ENCODE assay signal across 18 mouse cellular contexts in the genomic region with DNA sequence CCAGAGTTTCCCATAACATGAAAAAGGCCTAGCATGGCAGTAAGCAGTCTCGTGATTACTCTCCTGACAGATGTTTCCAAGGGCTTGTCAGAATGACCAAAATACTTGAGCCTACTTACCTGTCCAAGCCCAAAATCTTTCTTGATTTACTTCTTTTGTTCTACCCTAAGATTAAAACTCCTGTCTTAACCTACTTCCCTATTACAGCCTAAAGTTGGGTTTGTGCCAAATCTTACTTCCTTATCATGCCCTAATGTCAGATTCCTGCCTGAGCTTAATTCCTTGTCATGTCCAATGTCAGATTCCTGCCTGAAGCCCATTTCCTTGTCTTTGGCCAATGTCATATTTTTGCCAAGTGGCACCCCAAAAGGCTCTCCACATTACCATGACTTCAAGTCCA.
"Had no signal": no experiment of that assay in that cellular context is flagged by ENCODE, and none has a peak within 500 bp of the region (broad histone marks: within the 10 kb centered on the region; RNA-seq: fewer than 3 reads in every experiment).

No protein-coding gene starts in this region.

- H3K9me3 ChIP-seq: kidney, embryonic 15.5 days; liver, embryonic 13.5 days; midbrain, embryonic 12.5 days; midbrain, embryonic 15.5 days; neural tube, embryonic 12.5 days had no signal

- H3K9ac ChIP-seq: kidney, embryonic 15.5 days; liver, embryonic 13.5 days; midbrain, embryonic 12.5 days; midbrain, embryonic 15.5 days; neural tube, embryonic 12.5 days; neural tube, embryonic 15.5 days had no signal

- ATAC-seq: midbrain, embryonic 15.5 days had no signal

- H3K36me3 ChIP-seq: kidney, embryonic 15.5 days; liver, embryonic 13.5 days; midbrain, embryonic 12.5 days; midbrain, embryonic 15.5 days; neural tube, embryonic 12.5 days; neural tube, embryonic 15.5 days had no signal

- H3K27me3 ChIP-seq: kidney, embryonic 15.5 days; liver, embryonic 13.5 days; midbrain, embryonic 12.5 days; midbrain, embryonic 15.5 days; neural tube, embryonic 12.5 days; neural tube, embryonic 15.5 days had no signal

- H3K4me3 ChIP-seq: kidney, embryonic 15.5 days; left cerebral cortex, adult 2 months; liver, embryonic 13.5 days; midbrain, embryonic 12.5 days; midbrain, embryonic 15.5 days; neural tube, embryonic 12.5 days; neural tube, embryonic 15.5 days had no signal

- H3K4me1 ChIP-seq: kidney, embryonic 15.5 days; liver, embryonic 13.5 days; midbrain, embryonic 12.5 days; midbrain, embryonic 15.5 days; neural tube, embryonic 12.5 days; neural tube, embryonic 15.5 days had no signal

- H3K27ac ChIP-seq: kidney, embryonic 15.5 days; left cerebral cortex, adult 2 months; liver, embryonic 13.5 days; midbrain, embryonic 12.5 days; midbrain, embryonic 15.5 days; neural tube, embryonic 12.5 days; neural tube, embryonic 15.5 days had no signal

- DNase-seq: kidney, adult 8-10 months; kidney, postnatal 10 days; kidney, postnatal 36 days; layer of hippocampus, postnatal 36 days; liver, embryonic 13.5 days; lung, adult 2 months; retina, postnatal 1 day; right cerebral cortex, postnatal 25 days; spleen, adult 18-20 months; thymus, adult 2 months; thymus, postnatal 14 days; thymus, postnatal 4 days had no signal

- H3K4me2 ChIP-seq: kidney, embryonic 15.5 days; liver, embryonic 13.5 days; midbrain, embryonic 12.5 days; midbrain, embryonic 15.5 days; neural tube, embryonic 12.5 days; neural tube, embryonic 15.5 days had no signal
